7 mouse cellular contexts compared by ENCODE assay signal in the genomic region with DNA sequence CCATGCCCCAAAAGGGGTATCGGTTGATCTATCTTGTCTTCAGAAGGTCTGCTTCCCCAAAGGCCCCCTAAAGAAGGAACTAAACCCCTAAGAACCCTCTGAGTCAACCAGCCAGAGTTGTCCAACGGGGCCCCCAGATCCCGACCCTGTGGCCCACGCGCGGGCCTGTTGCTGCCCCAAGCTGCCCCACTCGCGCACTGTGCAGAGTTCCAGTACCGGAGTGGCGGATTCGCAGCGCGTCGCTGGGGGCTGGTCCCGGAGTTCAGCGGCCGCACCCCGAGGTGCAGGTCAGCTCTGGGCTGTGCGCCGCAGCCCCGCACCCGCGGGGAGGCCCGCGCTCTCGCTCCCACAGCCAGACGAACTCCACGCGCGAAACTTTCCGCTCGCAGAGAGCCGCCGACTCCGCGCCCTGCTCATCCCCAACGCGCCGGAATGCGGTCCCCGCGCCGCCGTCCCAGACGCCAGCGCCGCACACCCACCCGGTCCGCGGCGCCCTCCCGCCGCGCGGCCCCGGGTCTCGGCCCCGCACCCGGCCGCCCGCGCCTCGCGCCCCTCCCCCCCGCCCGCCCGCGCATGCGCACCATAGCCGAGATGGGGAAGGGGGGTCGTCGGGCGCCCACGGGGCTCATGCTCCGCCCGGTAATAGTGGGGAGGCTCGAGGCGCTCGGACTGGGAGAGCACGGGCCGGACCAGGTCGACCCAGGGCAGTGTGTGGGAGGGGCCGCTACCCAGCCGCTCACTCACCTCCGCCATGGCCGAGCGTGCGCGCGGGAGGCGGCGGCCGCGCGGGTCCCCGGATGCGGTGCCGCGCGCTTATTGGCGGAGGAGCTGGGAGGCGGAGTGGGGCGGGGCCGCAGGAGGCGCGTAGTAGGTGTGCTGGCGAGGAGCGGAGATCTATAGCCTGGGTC. TPM values are rescaled to one million over a fixed set of nuclear protein-coding genes. Genes with fewer than 3 reads are reported as not detected.
A peak's percentile ranks its signal among the peaks of the same experiment; 100 is the strongest.
DNase-seq lines count a peak whose midpoint lies in the region; ATAC-seq and TF ChIP-seq lines count a peak whose summit lies in the region.

A gene (minus strand): TSS at position 870 of the 908 bp plus-strand sequence.

- no peak for TF ChIP-seq POLR2A in kidney, adult 2 months (IDR thresholded peaks at IDR 0.05; ENCODE audit: low read depth, low read length)
- no peak; the same call in 1 of the 2 replicates for TF ChIP-seq POLR2A in spleen, adult 2 months (IDR thresholded peaks at IDR 0.05; ENCODE audit: low read depth, low read length)

- H3K4me3 ChIP-seq in embryonic facial prominence, embryonic 10.5 days = peak within 1 kb of the TSS; percentile 97
- peak within 1 kb of the TSS; percentile 81 for H3K4me3 ChIP-seq in kidney, adult 2 months (ENCODE audit: insufficient read depth, low read depth, low read length)
- H3K4me3 ChIP-seq in limb, embryonic 13.5 days = peak within 1 kb of the TSS; percentile 94
- peak within 1 kb of the TSS; percentile 88 for H3K4me3 ChIP-seq in midbrain, embryonic 15.5 days
- peak within 1 kb of the TSS; percentile 92 for H3K4me3 ChIP-seq in spleen, adult 2 months (ENCODE audit: extremely low read depth, insufficient read depth, insufficient read length)

- peaks cover 31% of the 10 kb centered on the region for H3K4me1 ChIP-seq in embryonic facial prominence, embryonic 10.5 days
- H3K4me1 ChIP-seq in kidney, adult 2 months (ENCODE audit: control insufficient read depth, insufficient read depth, low read length) = peaks cover 7% of the 10 kb centered on the region; the same call in 1 of the 2 replicates
- peaks cover 25% of the 10 kb centered on the region for H3K4me1 ChIP-seq in limb, embryonic 13.5 days
- H3K4me1 ChIP-seq in midbrain, embryonic 15.5 days = peaks cover 25% of the 10 kb centered on the region
- H3K4me1 ChIP-seq in spleen, adult 2 months (ENCODE audit: control insufficient read depth, insufficient read depth, insufficient read length) = peaks cover 11% of the 10 kb centered on the region; the same call in 1 of the 2 replicates

- peak; percentile 88 for DNase-seq in adrenal gland, postnatal 25 days
- peak; percentile 88 for DNase-seq in embryonic facial prominence, embryonic 10.5 days (ENCODE audit: low spot score)
- peak; percentile 79 to 81 for DNase-seq in heart, adult 18-20 months
- DNase-seq in kidney, adult 2 months = peak; percentile 81
- peak; percentile 38 to 74 for DNase-seq in spleen, adult 2 months (ENCODE audit: low read depth in 1 of 2, low spot score in 2 of 2)

- H3K27ac ChIP-seq in embryonic facial prominence, embryonic 10.5 days (replicated peaks) = peak within 1 kb of the TSS; percentile 96
- H3K27ac ChIP-seq in kidney, adult 2 months (ENCODE audit: insufficient read depth, low read depth, low read length) = no peak within 1 kb of the TSS
- H3K27ac ChIP-seq in limb, embryonic 13.5 days = peak within 1 kb of the TSS; percentile 28; the same call in 1 of the 2 replicates
- peak within 1 kb of the TSS; percentile 77 for H3K27ac ChIP-seq in midbrain, embryonic 15.5 days
- H3K27ac ChIP-seq in spleen, adult 2 months (ENCODE audit: insufficient read depth, low read length) = peak within 1 kb of the TSS; percentile 49; the same call in 1 of the 2 replicates

- ATAC-seq in limb, embryonic 13.5 days (ENCODE audit: low FRiP score, low read depth) = peak; percentile 87
- ATAC-seq in midbrain, embryonic 15.5 days (replicated peaks) = peak; percentile 93

- H3K36me3 ChIP-seq in embryonic facial prominence, embryonic 10.5 days (replicated peaks) = peaks cover 22% of the 10 kb centered on the region
- no peaks in the 10 kb centered on the region for H3K36me3 ChIP-seq in kidney, adult 2 months (ENCODE audit: control insufficient read depth, insufficient read depth, low read length)
- H3K36me3 ChIP-seq in limb, embryonic 13.5 days = peaks cover 19% of the 10 kb centered on the region
- no peaks in the 10 kb centered on the region for H3K36me3 ChIP-seq in midbrain, embryonic 15.5 days (replicated peaks)
- peaks cover 3% of the 10 kb centered on the region; the same call in 1 of the 2 replicates for H3K36me3 ChIP-seq in spleen, adult 2 months (ENCODE audit: control insufficient read depth, insufficient read depth, low read length)

- peak within 1 kb of the TSS; percentile 90 for H3K4me2 ChIP-seq in limb, embryonic 13.5 days (replicated peaks)
- H3K4me2 ChIP-seq in midbrain, embryonic 15.5 days = peak within 1 kb of the TSS; percentile 80

- no peak for TF ChIP-seq CTCF in kidney, adult 2 months (conservative IDR thresholded peaks at IDR 0.05; ENCODE audit: insufficient read depth, insufficient read length, low read depth, low read length)
- no peak for TF ChIP-seq CTCF in spleen, adult 2 months (IDR thresholded peaks at IDR 0.05; ENCODE audit: extremely low read depth, insufficient read depth, insufficient read length, insufficient replicate concordance)

- WGBS in embryonic facial prominence, embryonic 10.5 days = under 1% methylated on average over 107 of the region's 108 CpGs
- under 1% methylated on average over 104 of the region's 108 CpGs for WGBS in kidney, adult 2 months
- under 1% methylated on average over 92 of the region's 108 CpGs for WGBS in limb, embryonic 13.5 days
- 2% methylated on average over 98 of the region's 108 CpGs for WGBS in midbrain, embryonic 15.5 days
- WGBS in spleen, adult 2 months = 1% methylated on average over 100 of the region's 108 CpGs

- peak within 1 kb of the TSS; percentile 96 for H3K9ac ChIP-seq in limb, embryonic 13.5 days
- H3K9ac ChIP-seq in midbrain, embryonic 15.5 days = peak within 1 kb of the TSS; percentile 85

- no peaks in the 10 kb centered on the region for H3K27me3 ChIP-seq in embryonic facial prominence, embryonic 10.5 days (replicated peaks; ENCODE audit: low read depth, poor library complexity, severe bottlenecking)
- H3K27me3 ChIP-seq in kidney, adult 2 months (replicated peaks; ENCODE audit: control insufficient read depth, insufficient read depth, low read length) = no peaks in the 10 kb centered on the region
- H3K27me3 ChIP-seq in limb, embryonic 13.5 days = no peaks in the 10 kb centered on the region
- H3K27me3 ChIP-seq in midbrain, embryonic 15.5 days (replicated peaks) = no peaks in the 10 kb centered on the region
- no peaks in the 10 kb centered on the region for H3K27me3 ChIP-seq in spleen, adult 2 months (ENCODE audit: control insufficient read depth, insufficient read depth, low read length)

- no peaks in the 10 kb centered on the region for H3K9me3 ChIP-seq in embryonic facial prominence, embryonic 10.5 days
- H3K9me3 ChIP-seq in limb, embryonic 13.5 days = no peaks in the 10 kb centered on the region
- no peaks in the 10 kb centered on the region for H3K9me3 ChIP-seq in midbrain, embryonic 15.5 days

RNA-seq across cellular contexts. Expression of the gene that starts here (rescaled TPM):
- total RNA-seq in adrenal gland, postnatal 25 days (2021) = 33.6 and 46.1 TPM in 2 replicates
- 76.4 and 77.3 TPM in 2 replicates for polyA plus RNA-seq in embryonic facial prominence, embryonic 10.5 days (2016; fragmentation: Nextera tagmentation; extraction: Ambion mirVana)
- total RNA-seq in heart, adult 18-20 months (2021) = 10 to 100 TPM; 14.4 to 19.0 TPM
- polyA plus RNA-seq in kidney, adult 2 months (2012; rRNA removed) = 35.0 and 45.0 TPM in 2 replicates
- 70.1 and 74.5 TPM in 2 replicates for polyA plus RNA-seq in limb, embryonic 13.5 days (2015; fragmentation: Nextera tagmentation; extraction: Ambion mirVana)
- 70.4 and 72.5 TPM in 2 replicates for polyA plus RNA-seq in midbrain, embryonic 15.5 days (2015; fragmentation: Nextera tagmentation; extraction: Ambion mirVana)
- polyA plus RNA-seq in spleen, adult 2 months (2012; rRNA removed) = 63.7 and 92.1 TPM in 2 replicates
